Mouse (Mus musculus): Measurements from ENCODE around the gene Tbc1d10b. TPM values are rescaled to one million over a fixed set of nuclear protein-coding genes. Genes with fewer than 3 reads are reported as not detected.

Gene Tbc1d10b
- total and polyA plus RNA-seq, 2 experiments, result 5.3 to 9.5 TPM

DNA sequence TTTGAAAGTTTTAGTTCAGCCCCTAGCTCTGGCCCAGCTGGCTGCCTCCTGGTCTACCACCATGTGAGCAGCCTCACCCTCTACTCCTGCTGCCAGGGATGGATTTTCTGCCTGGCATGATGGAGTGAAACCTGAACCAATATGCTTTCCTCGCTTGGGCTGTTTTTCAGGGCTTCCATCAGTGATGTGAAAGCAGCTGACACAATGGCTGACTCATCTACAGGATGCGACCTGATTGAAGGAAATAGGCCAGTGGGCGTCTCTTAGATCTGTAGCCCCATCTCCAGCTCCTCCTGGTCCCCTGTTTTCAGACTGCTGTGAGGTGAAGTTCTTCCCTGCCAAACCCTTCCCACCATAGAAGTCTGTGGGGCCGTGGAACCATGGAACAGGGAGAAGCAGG, 31.3 kb downstream of the Tbc1d10b start:
- H3K4me3 ChIP-seq (ENCODE audit: insufficient read depth, low read depth, low read length), result no peak overlapping the region
- H3K9ac ChIP-seq (ENCODE audit: low read depth, low read length), result no peak overlapping the region
- H3K27ac ChIP-seq (replicated peaks; ENCODE audit: insufficient read depth, low read depth, low read length), result no peak overlapping the region
- no peaks in the 10 kb centered on the region for H3K4me1 ChIP-seq (ENCODE audit: control insufficient read depth, insufficient read depth, low read length)
- H3K27me3 ChIP-seq (ENCODE audit: control insufficient read depth, insufficient read depth, low read length), result no peaks in the 10 kb centered on the region
- no peaks in the 10 kb centered on the region for H3K36me3 ChIP-seq (ENCODE audit: control insufficient read depth, insufficient read depth, low read length)
- no peak for TF ChIP-seq CTCF (IDR thresholded peaks at IDR 0.05; ENCODE audit: low read depth, low read length)
- H3K79me2 ChIP-seq (ENCODE audit: control insufficient read depth, insufficient read depth, low read length), result no peaks in the 10 kb centered on the region
- DNase-seq (ENCODE audit: extremely low read depth, low read depth, low spot score), result no peak
- 81% methylated on average over 4 of the region's 4 CpGs for WGBS

DNA sequence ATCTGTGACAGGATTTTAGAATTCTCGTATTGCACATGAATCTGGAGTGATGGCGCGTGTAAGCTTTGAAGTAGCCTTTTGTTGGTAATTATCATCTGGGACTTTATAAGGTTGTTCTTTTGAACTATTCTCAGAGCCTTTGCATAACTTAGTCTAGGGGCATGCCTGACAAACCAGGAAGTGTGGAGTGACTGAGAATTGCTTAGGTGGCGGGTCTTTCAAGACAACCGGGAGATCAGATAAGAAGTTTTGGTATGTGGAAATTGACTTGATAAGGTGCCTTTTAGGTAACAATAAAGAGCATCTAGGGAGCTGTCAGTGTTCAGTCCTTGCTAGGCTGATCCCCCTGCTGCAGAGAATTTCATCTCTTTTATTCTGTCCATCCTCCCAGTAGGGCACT, 41.8 kb downstream of the Tbc1d10b start:
- no peak overlapping the region for H3K9ac ChIP-seq (ENCODE audit: low read depth, low read length)
- DNase-seq (ENCODE audit: extremely low read depth, low read depth, low spot score), result no peak
- no peaks in the 10 kb centered on the region for H3K79me2 ChIP-seq (ENCODE audit: control insufficient read depth, insufficient read depth, low read length)
- TF ChIP-seq POLR2A (IDR thresholded peaks at IDR 0.05; ENCODE audit: extremely low read depth, insufficient read depth, low read length) (no peak), CTCF (IDR thresholded peaks at IDR 0.05; ENCODE audit: low read depth, low read length) (no peak)
- WGBS, result 91% methylated on average over 5 of the region's 5 CpGs
- no peaks in the 10 kb centered on the region for H3K4me1 ChIP-seq (ENCODE audit: control insufficient read depth, insufficient read depth, low read length)
- H3K27ac ChIP-seq (replicated peaks; ENCODE audit: insufficient read depth, low read depth, low read length), result no peak overlapping the region
- H3K4me3 ChIP-seq (ENCODE audit: insufficient read depth, low read depth, low read length), result no peak overlapping the region
- H3K27me3 ChIP-seq (ENCODE audit: control insufficient read depth, insufficient read depth, low read length), result no peaks in the 10 kb centered on the region
- no peaks in the 10 kb centered on the region for H3K36me3 ChIP-seq (ENCODE audit: control insufficient read depth, insufficient read depth, low read length)

DNA sequence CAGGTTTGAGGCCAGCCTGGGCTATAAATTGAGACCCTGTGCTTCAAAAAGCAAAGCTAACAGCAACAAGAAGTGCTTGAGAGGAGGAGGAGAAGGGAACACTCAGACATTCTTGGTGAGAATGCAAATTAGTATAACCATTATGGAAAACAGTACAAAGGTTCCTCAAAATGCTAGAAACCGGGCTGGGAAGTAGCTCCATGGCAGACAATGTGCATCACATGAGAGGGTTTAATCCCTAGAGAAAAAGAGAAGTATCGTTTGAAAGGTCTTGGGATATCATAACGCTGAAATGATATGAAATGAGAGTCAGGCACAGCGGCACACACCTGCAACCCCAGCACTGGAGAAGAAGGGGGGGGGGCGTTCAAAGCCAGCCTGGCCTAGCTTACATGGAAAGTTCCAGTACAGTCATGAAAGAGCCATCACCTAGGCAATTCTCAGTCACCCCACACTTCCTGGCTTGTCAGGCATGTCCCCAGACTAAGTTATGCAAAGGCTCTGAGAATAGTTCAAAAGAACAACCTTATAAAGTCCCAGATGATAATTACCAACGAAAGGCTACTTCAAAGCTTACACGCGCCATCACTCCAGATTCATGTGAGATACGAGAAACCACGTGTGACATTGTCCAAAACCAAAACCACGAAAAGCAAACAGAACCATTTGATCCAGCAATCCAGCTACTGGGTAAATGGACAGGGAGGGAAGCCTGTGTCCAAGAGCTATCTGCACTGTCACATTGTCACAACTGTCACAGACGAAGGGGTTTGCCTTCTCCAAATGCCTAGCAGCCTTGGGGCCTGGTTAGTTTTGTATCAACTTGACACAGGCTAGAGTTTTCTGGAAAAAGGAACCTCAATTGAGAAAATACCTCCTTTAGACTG, 42.4 kb downstream of the Tbc1d10b start:
- Histone ChIP-seq H3K4me1 (ENCODE audit: control insufficient read depth, insufficient read depth, low read length) (no peaks in the 10 kb centered on the region), H3K79me2 (ENCODE audit: control insufficient read depth, insufficient read depth, low read length) (no peaks in the 10 kb centered on the region), H3K27me3 (ENCODE audit: control insufficient read depth, insufficient read depth, low read length) (no peaks in the 10 kb centered on the region), H3K9ac (ENCODE audit: low read depth, low read length) (no peak overlapping the region), H3K27ac (replicated peaks; ENCODE audit: insufficient read depth, low read depth, low read length) (no peak overlapping the region), H3K4me3 (ENCODE audit: insufficient read depth, low read depth, low read length) (no peak overlapping the region), H3K36me3 (ENCODE audit: control insufficient read depth, insufficient read depth, low read length) (no peaks in the 10 kb centered on the region)
- peak; percentile 16 for DNase-seq (ENCODE audit: extremely low read depth, low read depth, low spot score)
- 87% methylated on average over 12 of the region's 12 CpGs for WGBS
- no peak for TF ChIP-seq POLR2A (IDR thresholded peaks at IDR 0.05; ENCODE audit: extremely low read depth, insufficient read depth, low read length)
- no peak for TF ChIP-seq CTCF (IDR thresholded peaks at IDR 0.05; ENCODE audit: low read depth, low read length)

DNA sequence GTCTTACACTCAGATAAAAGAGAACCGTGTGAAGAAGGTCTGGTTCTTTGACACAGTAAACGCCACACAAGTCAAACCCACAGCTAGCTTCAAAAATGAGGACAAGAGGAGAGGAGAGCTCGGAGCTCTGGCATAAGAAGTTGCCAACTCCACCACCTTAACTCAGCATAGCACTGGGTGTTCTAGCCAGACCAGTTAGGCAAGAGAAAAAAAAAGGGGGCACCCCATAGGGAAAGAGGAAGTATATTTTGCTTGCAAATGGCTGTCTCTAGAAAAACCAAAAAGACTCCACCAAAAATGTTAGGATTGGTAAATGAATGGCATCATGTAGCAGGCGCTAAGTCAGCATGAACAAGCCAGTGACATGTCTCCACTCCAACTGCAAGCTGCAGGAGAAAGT, 44.3 kb downstream of the Tbc1d10b start:
- no peaks in the 10 kb centered on the region for H3K36me3 ChIP-seq (ENCODE audit: control insufficient read depth, insufficient read depth, low read length)
- no peak for TF ChIP-seq POLR2A (IDR thresholded peaks at IDR 0.05; ENCODE audit: extremely low read depth, insufficient read depth, low read length)
- TF ChIP-seq CTCF (IDR thresholded peaks at IDR 0.05; ENCODE audit: low read depth, low read length), result no peak
- WGBS, result 83% methylated on average over 4 of the region's 4 CpGs

GRCm38 (mm10) chr7:127162546-127162945, 45.7 kb downstream of the Tbc1d10b start:
- WGBS, result 74% methylated on average over 5 of the region's 5 CpGs
- peak; percentile 82 for DNase-seq (ENCODE audit: extremely low read depth, low read depth, low spot score)

More for the DNA sequence above, 44.3 kb downstream of the Tbc1d10b start:
- Histone ChIP-seq H3K27me3 (ENCODE audit: control insufficient read depth, insufficient read depth, low read length) (no peaks in the 10 kb centered on the region), H3K79me2 (ENCODE audit: control insufficient read depth, insufficient read depth, low read length) (no peaks in the 10 kb centered on the region), H3K9ac (ENCODE audit: low read depth, low read length) (no peak overlapping the region), H3K4me3 (ENCODE audit: insufficient read depth, low read depth, low read length) (no peak overlapping the region), H3K27ac (replicated peaks; ENCODE audit: insufficient read depth, low read depth, low read length) (no peak overlapping the region), H3K4me1 (ENCODE audit: control insufficient read depth, insufficient read depth, low read length) (no peaks in the 10 kb centered on the region)
- no peak for DNase-seq (ENCODE audit: extremely low read depth, low read depth, low spot score)

GRCm38 (mm10) chr7:127157548-127157947, 50.7 kb downstream of the Tbc1d10b start:
- Histone ChIP-seq H3K9ac (ENCODE audit: low read depth, low read length) (no peak overlapping the region), H3K27me3 (ENCODE audit: control insufficient read depth, insufficient read depth, low read length) (no peaks in the 10 kb centered on the region), H3K4me3 (ENCODE audit: insufficient read depth, low read depth, low read length) (no peak overlapping the region), H3K27ac (replicated peaks; ENCODE audit: insufficient read depth, low read depth, low read length) (no peak overlapping the region), H3K79me2 (ENCODE audit: control insufficient read depth, insufficient read depth, low read length) (no peaks in the 10 kb centered on the region), H3K4me1 (ENCODE audit: control insufficient read depth, insufficient read depth, low read length) (no peaks in the 10 kb centered on the region), H3K36me3 (ENCODE audit: control insufficient read depth, insufficient read depth, low read length) (no peaks in the 10 kb centered on the region)
- 82% methylated on average over 4 of the region's 4 CpGs for WGBS
- no peak for DNase-seq (ENCODE audit: extremely low read depth, low read depth, low spot score)
- no peak for TF ChIP-seq CTCF (IDR thresholded peaks at IDR 0.05; ENCODE audit: low read depth, low read length)
- TF ChIP-seq POLR2A (IDR thresholded peaks at IDR 0.05; ENCODE audit: extremely low read depth, insufficient read depth, low read length), result no peak

More at GRCm38 (mm10) chr7:127162546-127162945, 45.7 kb downstream of the Tbc1d10b start:
- Histone ChIP-seq H3K4me3 (ENCODE audit: insufficient read depth, low read depth, low read length) (no peak overlapping the region), H3K27me3 (ENCODE audit: control insufficient read depth, insufficient read depth, low read length) (no peaks in the 10 kb centered on the region), H3K4me1 (ENCODE audit: control insufficient read depth, insufficient read depth, low read length) (no peaks in the 10 kb centered on the region), H3K79me2 (ENCODE audit: control insufficient read depth, insufficient read depth, low read length) (no peaks in the 10 kb centered on the region), H3K27ac (replicated peaks; ENCODE audit: insufficient read depth, low read depth, low read length) (no peak overlapping the region), H3K9ac (ENCODE audit: low read depth, low read length) (no peak overlapping the region), H3K36me3 (ENCODE audit: control insufficient read depth, insufficient read depth, low read length) (no peaks in the 10 kb centered on the region)
- TF ChIP-seq POLR2A (IDR thresholded peaks at IDR 0.05; ENCODE audit: extremely low read depth, insufficient read depth, low read length) (no peak), CTCF (IDR thresholded peaks at IDR 0.05; ENCODE audit: low read depth, low read length) (no peak)

Data from liver, adult 2 months (tissue).